Mouse (Mus musculus) retina, postnatal 7 days (tissue): ENCODE data around the gene Car4.

Experiments
- DNase-seq: peaks from one replicate; pipeline ENCODE4 v3.0.0-alpha.2; 2012; ENCODE audit warnings: low read depth, low spot score

Gene Car4

GRCm38 (mm10) chr11:85003566-85003965 is 46.0 kb downstream of the Car4 start:
- no peak for DNase-seq

- DNase-seq, result no peak
These were observed 55.5 kb downstream of the Car4 start for GRCm38 (mm10) chr11:85013121-85013520.
